Mouse (Mus musculus) left cerebral cortex, adult 9 months (tissue): Measurements from ENCODE around the gene Tlr7.

Experiments
- DNase-seq, 2 experiments: peaks; one replicate each; pipeline ENCODE4 v3.0.0; 2022; ENCODE audit warnings: low spot score in 2 of 2

Gene Tlr7

GRCm38 (mm10) chrX:167276953-167277352, 53.4 kb downstream of the Tlr7 start:
- peak; percentile 9 to 73 for DNase-seq

DNA sequence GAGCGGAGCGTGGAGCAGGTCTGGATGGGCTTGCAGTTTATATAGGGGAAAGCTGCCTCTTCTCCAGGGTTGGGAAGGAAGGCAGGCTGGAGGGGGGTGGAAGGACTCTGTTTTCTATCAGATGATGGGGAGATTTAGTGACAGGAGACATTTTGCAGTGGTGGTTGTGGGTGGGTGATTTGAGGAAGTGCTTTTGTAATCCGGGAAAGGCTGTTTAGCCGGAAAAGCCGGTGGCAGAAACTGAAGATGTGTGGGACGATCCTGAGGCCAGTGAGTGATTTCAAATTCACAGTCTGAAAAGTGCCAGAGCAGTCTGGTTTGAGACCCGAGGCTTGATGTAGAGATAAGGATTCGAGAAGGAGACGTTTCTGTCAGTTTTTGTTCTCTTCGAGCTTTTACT, 53.8 kb downstream of the Tlr7 start:
- peak in 1 of 2 experiments; percentile 4 for DNase-seq

GRCm38 (mm10) chrX:167264086-167264485, 66.3 kb downstream of the Tlr7 start, which contains the start of gene Tlr8:
Gene Tlr8 (minus strand): TSS chrX:167264329.
- DNase-seq = no peak

GRCm38 (mm10) chrX:167263530-167263929, 66.8 kb downstream of the Tlr7 start:
- no peak for DNase-seq
